Mouse (Mus musculus) cerebellum, postnatal 25 days (tissue): ENCODE measurements around the gene Rere.

Experiments used
- DNase-seq, 2 experiments: peaks; one replicate each; pipeline ENCODE4 v3.0.0; 2021; ENCODE audit warnings: mixed read lengths in 2 of 2

The Rere gene

DNA sequence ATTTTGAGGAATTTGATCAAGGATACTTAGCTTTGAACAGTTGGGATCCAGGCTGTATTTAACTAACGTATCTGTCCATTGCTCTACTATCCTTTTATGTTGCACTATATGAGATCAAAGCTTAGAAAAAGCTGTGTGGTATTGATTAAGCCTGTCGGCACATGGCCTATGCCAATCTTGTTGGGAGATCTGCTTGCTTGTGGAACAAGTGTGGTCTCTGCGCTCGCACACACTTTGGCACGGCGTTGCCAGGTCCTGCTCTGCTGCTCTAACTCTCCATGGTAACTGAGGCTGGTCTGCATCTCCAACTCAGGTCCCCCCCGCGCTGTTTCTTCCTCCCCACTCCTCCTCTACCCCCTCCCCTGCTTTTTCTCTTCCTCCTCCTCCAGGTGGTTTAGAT is 112.2 kb downstream of the Rere start:
- no peak for DNase-seq

DNA sequence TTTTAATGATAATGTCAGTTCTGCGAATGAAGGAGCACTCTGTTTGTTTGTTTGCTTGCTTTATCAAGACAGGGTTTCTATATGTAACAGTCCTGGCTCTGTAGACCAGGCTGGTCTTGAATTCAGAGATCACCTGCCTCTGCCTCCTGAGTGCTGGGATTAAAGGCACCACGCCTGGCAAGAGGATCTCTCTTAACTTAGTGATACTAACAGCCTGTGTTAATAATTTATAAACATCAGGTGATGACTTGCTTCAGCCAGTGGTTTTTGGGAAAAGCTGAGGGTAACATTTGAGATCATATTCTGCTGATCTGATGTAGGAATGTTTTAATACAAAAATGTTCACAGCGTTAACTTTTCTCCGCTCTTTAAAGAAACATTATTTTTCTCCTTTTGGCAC is 112.6 kb downstream of the Rere start:
- no peak for DNase-seq

DNA sequence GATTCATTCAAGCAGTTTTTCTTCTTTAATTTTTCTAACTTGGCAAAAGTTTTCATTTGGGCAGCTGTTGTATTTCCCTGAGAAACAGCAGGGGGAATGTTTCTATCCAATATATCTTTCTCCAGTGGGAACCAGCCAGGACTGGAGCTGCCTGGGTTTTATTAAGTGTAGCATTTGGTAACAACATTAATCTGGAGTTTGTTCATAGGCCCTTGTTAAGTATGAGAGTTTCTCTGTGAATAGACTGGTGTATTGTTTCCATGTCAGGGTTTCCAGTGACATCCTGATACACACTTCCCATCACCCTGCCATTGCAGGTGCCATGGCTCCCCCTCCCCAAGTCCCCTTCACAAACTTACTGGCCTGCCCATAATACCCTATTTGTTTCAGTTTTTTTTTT is 114.9 kb downstream of the Rere start:
- no peak for DNase-seq

DNA sequence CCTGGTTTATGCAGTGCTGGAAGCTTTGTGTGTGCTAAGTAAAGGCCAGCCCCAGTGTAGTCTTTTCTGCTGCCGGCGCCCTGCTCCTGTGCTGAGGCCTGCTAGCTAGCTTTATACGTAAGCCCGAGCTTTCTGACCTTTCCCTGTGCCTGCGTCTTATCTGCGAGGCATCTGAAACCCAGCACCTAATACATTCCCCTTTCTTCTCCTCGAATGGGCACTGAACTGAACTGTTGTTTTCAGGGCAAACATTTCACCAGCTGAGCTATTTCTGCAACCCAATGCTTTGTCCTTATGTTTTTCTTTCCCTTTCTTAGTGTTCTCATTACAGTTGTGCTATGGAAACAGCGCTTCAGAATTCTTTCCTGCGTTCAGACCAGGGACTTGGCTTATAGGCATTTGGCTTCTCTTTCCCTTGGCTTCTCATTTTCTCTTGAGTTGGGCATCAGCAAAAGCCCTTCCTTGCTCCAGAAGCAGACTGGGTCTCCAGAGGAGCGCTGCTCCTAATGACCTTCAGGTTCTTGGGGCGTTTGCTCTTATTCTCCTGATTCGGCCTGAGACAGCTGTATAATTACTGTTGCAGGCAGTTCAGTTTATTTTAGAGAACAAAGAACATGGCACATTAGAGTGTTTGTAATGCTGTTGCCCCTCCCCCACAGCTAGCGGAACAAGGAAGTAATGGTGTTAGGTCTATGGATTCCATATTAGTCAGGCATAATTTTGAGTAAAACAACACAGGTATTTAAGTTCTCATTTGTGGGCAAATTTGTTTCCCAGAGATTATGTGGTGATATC is 115.6 kb downstream of the Rere start:
- no peak for DNase-seq

DNA sequence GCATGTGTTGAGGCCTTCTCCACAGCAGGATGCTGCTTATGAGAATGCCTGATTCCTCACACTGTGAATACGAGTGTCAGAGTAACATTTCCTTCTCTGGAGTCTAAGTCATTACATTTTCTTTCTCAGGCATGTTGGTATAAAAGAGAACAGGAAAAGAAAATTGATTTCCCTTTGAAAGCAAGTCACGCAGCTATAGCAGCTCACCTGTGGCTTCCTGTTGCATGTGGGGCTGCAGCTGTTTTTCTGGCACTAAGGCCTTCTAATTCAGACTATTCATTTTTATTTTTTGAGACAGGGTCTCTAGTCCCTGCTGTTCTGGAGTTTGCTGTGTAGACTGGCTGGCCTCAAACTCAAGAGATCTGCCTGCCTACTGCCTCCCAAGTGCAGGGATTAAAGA is 117.6 kb downstream of the Rere start:
- no peak for DNase-seq

DNA sequence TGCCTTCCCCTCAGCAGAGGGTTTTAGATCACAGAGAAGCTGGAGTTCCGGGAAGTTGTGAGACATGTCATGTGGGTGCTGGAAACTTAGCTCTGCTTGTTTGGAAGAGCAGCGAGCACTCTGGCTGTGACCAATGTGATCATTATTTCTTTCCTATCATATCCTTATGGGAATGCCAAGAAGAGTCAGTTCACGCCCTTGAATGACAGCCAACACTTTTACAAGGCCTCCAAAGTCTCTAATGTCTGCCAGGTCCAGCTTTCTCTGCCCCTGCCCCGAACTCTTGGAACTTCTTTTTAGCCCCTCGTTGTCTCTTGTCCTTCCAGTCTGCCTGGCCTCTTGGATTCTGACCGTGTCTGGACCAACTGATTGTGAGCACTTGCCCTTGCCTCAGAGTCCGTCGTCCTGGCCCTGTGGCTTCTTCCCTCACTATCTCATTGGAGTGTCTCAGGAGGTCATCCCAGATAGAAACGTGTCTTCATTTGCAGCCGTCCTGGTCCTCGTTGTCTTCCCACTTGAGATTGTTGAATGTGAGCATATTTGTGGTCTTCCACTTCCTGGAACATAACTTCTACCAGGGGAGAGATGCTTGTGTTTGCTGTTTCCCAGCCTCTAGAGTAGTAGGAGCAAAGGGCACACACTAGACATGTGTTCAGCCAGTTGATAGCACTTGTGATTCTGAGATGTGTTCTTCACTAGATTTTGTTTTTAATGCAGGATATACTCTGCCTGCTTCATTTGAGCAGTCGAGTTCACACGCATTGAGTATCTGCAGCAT is 120.6 kb downstream of the Rere start:
- DNase-seq, result peak in 1 of 2 experiments; percentile 46

DNA sequence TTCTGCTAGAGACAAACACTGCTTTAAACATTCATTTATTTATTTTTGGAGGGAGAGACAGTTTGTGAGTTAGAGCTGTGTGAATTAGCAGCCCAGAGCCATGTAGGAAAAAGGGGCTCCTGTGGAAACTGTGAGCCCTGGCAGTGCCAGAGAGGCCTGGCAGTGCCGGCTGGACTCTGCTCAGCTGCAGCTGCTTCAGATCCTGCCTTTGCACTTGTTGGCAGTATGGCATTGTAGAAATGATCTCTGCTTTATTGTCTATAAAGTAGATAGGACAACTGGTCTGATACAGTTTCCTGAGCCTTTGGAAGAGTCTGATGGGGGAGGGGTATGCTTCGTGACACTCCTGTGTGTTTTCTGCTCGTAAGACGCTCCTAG is 121.2 kb downstream of the Rere start:
- DNase-seq, result peak; percentile 60 to 63

DNA sequence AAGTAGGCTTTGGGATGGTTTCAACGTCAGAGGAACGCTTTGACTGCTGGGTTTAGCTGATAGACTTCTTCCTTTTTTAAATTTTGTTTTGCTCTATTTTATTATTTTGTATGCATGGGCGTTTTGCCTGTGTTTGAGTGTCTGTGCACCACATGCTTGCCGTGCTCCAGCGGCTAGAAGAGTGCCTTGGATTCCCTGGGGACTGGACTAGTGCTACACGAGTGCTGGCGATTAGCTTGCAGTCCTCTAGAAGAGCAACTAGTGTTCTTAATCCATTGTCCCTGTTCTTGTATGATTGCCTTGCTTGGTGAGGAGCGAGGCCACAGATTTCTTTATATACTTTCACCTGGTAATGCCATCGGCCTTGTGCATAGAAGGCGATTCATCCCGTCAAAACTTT is 122.5 kb downstream of the Rere start:
- peak in 1 of 2 experiments; percentile 37 for DNase-seq

DNA sequence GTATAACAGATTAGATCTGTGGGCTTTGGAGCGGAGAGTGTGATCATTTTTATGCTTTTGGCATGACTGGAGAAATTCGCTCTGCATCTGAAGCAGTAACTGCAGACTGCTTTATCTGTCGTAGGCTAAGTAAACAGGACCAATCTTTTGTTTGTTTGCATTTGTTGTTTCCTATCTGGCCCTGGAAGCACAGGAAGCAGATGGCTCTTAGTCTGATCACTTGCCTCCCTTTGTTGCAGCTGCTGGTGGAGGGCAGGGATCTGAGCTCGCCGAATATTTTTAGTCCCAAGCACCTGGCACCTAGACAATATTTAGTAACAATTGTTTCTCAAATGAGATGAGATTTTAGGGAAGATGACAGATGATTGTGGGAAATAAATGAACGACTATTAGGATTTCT is 123.1 kb downstream of the Rere start:
- DNase-seq, result peak; percentile 61 to 63

DNA sequence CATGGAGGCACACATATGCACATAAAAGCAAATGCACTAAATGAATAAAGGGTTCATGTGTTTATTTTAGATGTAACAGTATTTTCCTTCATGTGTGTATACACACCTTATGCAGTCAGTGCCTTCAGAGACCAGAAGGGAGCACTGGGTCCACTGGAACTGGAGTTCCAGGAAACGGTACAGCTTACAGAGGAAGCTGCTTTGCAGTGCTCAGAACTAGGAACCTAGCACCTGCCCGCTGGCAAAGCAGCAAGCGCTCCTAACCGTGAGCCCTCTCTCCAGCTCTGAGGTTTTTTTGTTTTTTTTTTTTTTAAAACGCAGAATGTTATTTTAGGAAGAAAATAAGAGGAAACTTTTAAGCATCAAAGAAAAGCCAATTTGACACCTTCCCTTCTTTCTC is 124.3 kb downstream of the Rere start:
- DNase-seq, result peak in 1 of 2 experiments; percentile 42

DNA sequence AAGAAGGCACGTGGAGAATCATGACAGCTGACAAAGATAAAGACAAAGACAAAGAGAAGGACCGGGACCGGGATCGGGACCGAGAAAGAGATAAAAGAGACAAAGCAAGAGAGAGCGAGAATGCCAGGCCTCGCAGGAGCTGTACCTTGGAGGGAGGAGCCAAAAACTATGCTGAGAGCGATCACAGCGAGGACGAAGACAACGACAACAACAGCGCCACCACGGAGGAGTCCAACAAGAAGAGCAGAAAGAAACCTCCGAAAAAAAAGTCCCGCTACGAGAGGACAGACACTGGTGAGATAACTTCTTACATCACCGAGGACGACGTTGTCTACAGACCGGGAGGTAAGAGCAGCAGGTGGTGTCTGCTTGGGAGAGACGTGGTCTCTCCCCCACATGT is 124.9 kb downstream of the Rere start:
- DNase-seq, result peak; percentile 45 to 52

DNA sequence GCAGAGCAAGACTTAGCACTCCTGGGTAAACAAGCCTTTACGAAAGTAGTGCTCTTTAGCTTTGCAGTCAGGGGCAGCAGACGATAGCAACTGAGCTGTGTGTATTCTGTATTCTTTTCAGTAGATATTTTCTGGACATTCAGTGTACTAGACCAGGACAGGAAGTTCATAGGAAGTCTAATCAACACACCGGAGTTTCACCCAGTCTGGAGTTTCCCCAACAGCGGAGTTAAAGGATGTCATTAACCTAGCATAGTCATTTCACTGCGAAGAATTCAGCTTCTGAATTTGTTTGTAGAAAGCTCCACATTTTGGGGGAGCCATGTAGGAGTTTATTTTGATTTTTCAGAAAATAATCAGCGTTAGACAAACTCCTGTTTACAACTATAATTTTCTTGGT is 125.4 kb downstream of the Rere start:
- DNase-seq, result no peak

DNA sequence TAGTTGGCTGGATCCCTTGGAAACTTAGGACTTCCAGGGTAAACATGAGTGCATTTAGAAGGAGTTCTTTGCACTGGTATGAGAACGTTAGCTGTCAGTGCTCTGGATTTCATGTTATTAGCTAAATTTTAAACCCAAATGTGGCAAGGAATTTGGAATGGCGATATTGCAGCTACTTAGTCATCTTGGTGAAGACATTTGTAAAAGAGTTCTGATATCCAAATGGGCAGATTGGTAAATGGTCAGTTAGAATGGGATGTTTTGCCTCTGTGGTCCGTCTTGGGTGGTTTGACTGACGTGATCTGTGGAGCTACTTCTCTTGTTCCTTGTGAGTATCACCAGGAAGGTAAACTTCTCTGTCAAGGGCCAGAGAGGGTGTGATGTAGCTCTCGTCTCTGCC is 132.8 kb downstream of the Rere start:
- no peak for DNase-seq

DNA sequence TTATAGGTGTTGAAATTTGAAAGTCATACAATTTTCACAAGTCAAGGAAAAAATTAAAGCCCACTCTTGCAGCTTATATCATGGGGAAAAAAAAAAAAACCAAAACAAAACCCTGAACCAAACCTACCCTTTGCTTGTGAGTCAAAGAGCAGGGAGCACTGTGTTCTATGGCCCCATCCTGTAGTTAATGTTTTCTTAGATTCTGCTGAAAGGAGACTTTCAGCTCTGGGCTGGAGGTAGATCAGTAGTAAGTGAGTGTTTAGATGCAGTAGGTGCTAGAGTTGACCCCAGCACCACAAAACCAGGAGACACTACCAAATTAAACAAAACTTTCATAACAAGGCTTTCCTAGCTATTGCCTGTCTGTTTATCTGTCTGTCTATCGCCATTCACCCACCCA is 133.3 kb downstream of the Rere start:
- DNase-seq, result no peak

DNA sequence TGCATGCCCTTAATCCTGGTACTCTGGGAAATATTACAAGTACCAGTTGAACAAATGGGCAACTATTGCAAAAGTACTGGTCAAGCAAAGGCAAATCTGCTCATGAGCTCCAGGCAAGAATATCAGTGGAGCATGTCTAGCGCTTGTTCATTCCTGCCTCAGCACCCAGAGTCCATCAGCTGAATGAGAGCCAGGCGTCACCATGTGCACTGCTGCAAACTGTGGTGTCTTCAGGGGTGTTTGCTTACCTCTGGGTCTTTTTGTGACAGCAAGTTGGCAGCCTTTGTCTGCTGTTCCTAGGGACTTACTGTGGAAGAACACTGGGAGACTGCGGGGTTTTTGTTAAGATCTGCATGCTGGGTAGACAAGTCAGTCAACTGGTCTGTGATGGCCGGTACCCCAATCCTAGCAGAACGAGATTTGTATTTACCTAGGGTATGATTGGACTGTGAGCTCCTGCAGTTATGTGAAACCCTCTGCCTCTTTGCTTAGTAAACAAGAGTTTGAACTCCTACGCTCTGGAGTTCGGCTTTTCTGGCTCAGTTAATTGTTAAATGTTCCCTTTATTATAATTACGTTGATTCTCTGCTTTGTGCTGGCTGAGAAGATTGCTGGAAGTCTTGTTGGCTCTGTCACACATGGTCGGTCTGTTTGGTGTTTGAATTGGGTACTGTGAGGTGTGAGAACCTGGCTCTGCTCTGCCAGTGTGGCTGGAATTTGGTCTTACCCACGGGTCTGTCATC is 134.0 kb downstream of the Rere start:
- no peak for DNase-seq

DNA sequence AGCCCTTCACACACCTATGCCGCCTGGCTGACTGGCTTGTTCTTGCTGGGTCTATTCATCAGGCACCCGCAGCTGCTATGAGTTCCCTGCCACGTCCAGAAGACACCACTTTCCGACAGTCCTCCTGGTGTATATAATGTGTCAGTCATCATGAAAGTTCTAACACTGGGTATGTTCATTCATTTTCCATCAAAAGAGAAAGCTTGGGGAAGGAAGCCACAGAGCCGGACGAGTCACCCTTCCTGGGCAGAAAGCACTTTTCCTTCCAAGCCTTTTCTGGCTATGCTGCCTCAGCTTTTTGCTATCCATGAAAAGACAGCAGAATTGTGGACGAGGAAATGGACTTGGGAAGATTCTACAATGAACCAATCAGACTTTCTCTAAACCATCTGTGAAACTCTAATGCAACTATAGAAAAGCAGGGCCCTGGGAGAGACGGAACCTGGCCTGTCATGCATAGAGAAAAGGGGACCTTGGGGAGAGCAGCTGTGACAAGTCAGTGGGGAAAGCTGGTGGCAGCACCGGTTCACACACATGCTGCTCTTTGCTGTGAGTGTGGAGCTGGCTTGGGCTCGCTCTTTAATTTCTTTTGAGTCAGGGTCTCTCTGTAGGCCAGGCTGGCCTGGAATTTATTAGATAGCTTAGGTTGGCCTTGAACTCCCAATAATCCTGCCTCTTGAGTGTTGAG is 139.3 kb downstream of the Rere start:
- DNase-seq, result no peak

DNA sequence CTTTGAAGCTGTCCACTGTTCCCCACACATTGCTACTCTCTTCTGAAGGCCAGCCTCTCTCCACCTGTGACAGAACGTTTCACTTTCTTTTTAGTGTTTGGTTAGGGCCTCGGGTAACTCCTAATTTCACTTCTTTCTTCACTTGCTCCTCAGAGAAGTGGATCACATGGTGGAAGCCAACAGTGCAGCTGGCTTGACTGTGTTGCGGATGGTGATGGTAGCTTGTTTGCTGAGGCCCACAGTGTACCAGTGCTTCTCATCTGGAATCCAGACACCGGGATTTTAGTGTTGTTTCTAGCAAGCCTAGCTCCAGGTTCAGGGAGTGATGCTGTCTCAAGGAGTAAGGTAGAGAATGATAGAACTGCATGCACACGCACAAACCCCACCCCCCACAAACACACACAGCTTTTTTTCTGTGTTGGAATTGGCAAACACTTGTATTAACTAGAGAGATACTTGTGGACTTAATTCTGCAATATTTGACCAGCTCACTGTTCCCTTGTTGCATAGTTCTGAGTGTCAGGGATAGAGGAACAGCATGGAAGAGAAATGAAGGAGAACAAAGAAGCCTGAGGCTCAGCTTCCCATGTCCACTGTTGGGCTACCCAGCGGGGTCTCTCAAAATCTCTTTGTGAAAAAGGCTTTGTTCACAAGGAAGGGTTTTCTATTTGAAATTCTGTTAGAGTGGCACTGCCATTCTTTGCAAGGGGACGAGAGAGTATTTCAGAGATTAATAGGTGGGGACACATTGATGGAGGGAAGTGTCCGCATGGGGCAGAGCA is 144.8 kb downstream of the Rere start:
- DNase-seq, result no peak

DNA sequence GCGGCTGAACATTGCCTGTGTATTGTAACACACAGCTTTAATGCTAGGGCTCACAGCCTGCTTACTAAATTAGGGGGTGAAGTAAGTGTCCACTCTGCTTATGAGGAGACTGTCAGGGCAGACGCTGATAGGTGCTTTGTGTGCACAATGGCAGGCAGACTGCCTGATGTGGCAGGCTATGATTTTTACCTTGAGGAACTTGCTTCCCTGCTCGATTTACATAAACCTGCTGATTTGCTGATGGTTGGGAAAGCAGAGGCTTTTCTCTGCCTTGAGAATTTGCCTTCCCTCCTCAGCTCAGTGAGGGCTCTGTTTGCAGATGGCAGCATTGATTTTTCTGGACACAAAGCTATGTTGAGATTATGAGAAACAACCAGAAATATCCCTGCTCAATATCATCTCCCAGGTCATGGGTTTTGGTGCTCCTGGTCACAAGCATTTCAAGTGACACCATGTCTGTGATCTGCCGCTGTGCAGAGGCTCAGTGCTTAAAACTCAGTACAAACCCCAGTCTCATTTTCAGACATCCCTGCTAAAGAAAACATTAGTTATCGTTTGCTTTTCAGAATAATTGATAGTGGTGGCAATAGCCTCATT is 145.5 kb downstream of the Rere start:
- DNase-seq, result peak in 1 of 2 experiments; percentile 51

DNA sequence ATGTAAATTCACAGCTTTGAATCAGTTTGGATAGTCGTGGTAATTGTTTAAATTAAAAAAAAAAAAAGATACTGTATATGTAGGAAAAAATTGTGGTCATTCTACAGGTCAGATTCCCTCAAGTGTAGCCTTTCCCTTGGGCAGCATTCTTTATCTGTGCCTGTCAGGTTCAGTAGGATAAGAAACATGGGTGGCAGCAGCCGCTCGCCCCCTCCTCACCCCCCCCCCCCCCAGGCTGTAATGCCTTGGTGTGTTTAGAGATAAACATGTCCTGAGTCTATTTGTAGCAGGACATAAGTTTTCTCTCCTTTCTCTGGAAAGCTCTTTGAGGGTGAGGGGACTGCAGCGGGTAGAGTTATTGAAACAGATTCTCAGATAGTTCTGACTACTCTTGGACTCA is 147.3 kb downstream of the Rere start:
- DNase-seq, result no peak

DNA sequence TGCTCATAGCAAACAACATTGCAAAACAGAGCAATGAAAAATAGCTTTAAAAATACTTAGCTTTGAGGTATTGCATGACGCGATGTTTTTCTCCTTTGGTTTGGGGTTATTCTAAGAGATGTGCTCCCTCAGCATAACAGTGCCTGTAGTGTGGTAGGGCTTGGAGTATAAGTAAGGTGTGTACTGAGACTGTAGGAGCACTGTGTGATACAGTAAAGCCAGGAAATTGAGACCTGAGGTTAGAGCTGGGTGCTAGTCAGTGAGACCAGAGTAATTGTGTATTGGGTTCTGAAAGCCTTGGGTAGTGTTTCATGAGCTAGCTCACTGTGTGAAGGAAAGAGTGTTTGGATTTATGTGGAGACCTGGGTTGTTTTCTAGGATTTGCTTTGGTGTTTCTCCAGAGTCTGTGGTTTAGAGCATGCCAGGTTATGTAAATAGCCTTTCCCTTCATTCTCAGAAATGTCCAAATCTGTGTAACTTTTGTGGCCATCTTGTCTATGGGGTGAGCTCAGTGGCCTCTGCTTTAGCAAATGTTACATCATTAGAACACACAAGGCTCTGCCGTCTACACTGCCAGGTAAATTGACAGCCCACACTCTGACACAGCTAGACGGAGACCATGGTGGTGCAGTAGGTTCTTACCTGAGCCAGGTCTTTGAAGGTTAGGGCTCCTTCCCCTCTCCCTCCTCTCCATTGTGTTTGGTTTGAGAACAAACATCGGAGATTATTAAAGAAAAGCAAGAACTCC is 152.6 kb downstream of the Rere start:
- DNase-seq, result no peak

DNA sequence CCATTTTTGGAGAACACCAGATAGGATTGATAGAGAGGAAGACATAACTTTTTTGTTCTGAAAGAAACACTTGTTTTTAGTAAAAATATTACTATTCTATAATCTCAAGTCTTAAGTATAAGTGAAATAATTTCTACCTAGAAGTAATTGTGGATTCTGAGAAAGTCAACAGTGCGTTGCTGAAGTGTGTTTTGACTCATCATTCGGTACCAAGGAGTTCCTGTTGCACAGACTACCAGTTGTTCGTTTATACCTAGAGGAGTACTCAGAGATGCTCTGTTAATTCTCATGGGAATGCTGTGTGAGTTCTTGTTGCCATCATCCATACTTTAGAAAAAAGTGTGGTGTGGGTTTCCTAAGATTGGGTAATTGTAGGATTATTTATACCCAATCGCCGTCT is 154.1 kb downstream of the Rere start:
- no peak for DNase-seq
